Mouse (Mus musculus): ENCODE results near the gene Sertad2. TPM values are rescaled to one million over a fixed set of nuclear protein-coding genes. Genes with fewer than 3 reads are reported as not detected.

The Sertad2 gene
- polyA plus RNA-seq, 1 experiment from 2014 or later = 36.0 TPM

- H3K9ac ChIP-seq = no peak overlapping the region
- no peak for ATAC-seq (ENCODE audit: low FRiP score)
- no peaks in the 10 kb centered on the region for H3K9me3 ChIP-seq (replicated peaks)
- peaks cover 3% of the 10 kb centered on the region; the same call in 1 of the 2 replicates for H3K36me3 ChIP-seq
- no peak overlapping the region for H3K4me2 ChIP-seq (replicated peaks)
- no peak overlapping the region for H3K4me3 ChIP-seq
- no peaks in the 10 kb centered on the region for H3K27me3 ChIP-seq
- 90% methylated on average over 5 of the region's 5 CpGs for WGBS
- no peaks in the 10 kb centered on the region for H3K4me1 ChIP-seq
- no peak overlapping the region for H3K27ac ChIP-seq
Measured at GRCm38 (mm10) chr11:20680781-20681180, 137.7 kb downstream of the Sertad2 start.

GRCm38 (mm10) chr11:20681679-20682078 is 138.6 kb downstream of the Sertad2 start:
- no peak overlapping the region for H3K9ac ChIP-seq
- H3K27me3 ChIP-seq = no peaks in the 10 kb centered on the region
- H3K36me3 ChIP-seq = peaks cover 3% of the 10 kb centered on the region; the same call in 1 of the 2 replicates
- H3K4me3 ChIP-seq = no peak overlapping the region
- no peak for ATAC-seq (ENCODE audit: low FRiP score)
- 91% methylated on average over 5 of the region's 5 CpGs for WGBS
- no peak overlapping the region for H3K4me2 ChIP-seq (replicated peaks)
- H3K9me3 ChIP-seq (replicated peaks) = no peaks in the 10 kb centered on the region
- no peaks in the 10 kb centered on the region for H3K4me1 ChIP-seq
- no peak overlapping the region for H3K27ac ChIP-seq

GRCm38 (mm10) chr11:20691000-20691399 is 147.9 kb downstream of the Sertad2 start:
- peak; percentile 80 for ATAC-seq (ENCODE audit: low FRiP score)
- Histone ChIP-seq H3K27ac (no peak overlapping the region), H3K36me3 (0 out of 2 replicates have a peak, but pooled peaks cover 6% of the 10 kb centered on the region), H3K27me3 (no peaks in the 10 kb centered on the region), H3K9ac (no peak overlapping the region), H3K4me1 (no peaks in the 10 kb centered on the region), H3K4me3 (no peak overlapping the region), H3K9me3 (replicated peaks) (no peaks in the 10 kb centered on the region), H3K4me2 (replicated peaks) (no peak overlapping the region)
- WGBS = 4% methylated on average over 4 of the region's 4 CpGs

Other genes starting within 250 kb of the Sertad2 start
- gene Slc1a4, start 210.5 kb upstream of the Sertad2 start, polyA plus RNA-seq (2016; fragmentation: Nextera tagmentation; extraction: Ambion mirVana) = 25.2 and 26.0 TPM in 2 replicates
- 35.4 and 35.9 TPM in 2 replicates for gene Aftph, start 198.3 kb downstream of the Sertad2 start, polyA plus RNA-seq (2016; fragmentation: Nextera tagmentation; extraction: Ambion mirVana)

Data from hindbrain, embryonic 12.5 days (tissue).